Mouse (Mus musculus): ENCODE data around the gene Cpt1a.

- TF ChIP-seq POLR2A (IDR thresholded peaks at IDR 0.05; ENCODE audit: insufficient read depth, low read depth, low read length) = no peak
- no peak for TF ChIP-seq CTCF (IDR thresholded peaks at IDR 0.05; ENCODE audit: insufficient read depth, low read depth, low read length)
Measured at GRCm38 (mm10) chr19:3295245-3295644, 26.9 kb upstream of the Cpt1a start.

Data from olfactory bulb, adult 2 months (tissue).